Mouse (Mus musculus) retina, embryonic 14.5 days (tissue): ENCODE data around the gene Zfp219.

Experiments
- DNase-seq: peaks from one replicate; pipeline ENCODE4 v3.0.0-alpha.2; 2015; ENCODE audit warnings: low spot score

Zfp219 gene

GRCm38 (mm10) chr14:51997483-51997882 lies 23.1 kb downstream of the Zfp219 start:
- no peak for DNase-seq

GRCm38 (mm10) chr14:51996866-51997265 lies 23.7 kb downstream of the Zfp219 start:
- DNase-seq = no peak

GRCm38 (mm10) chr14:51996231-51996841 lies 24.2 kb downstream of the Zfp219 start:
- DNase-seq = peak; percentile 34

GRCm38 (mm10) chr14:51995219-51995871 lies 25.2 kb downstream of the Zfp219 start:
- DNase-seq = no peak

GRCm38 (mm10) chr14:51994453-51994852 lies 26.1 kb downstream of the Zfp219 start:
- DNase-seq = no peak

- no peak for DNase-seq
Observed at GRCm38 (mm10) chr14:51989461-51989970, 31.0 kb downstream of the Zfp219 start.

- DNase-seq = no peak
Observed at GRCm38 (mm10) chr14:51988731-51989130, 31.8 kb downstream of the Zfp219 start.

- no peak for DNase-seq
Observed at GRCm38 (mm10) chr14:51987177-51987576, 33.4 kb downstream of the Zfp219 start.

GRCm38 (mm10) chr14:51986153-51986505 lies 34.4 kb downstream of the Zfp219 start:
- no peak for DNase-seq

GRCm38 (mm10) chr14:51985301-51986152 lies 35.0 kb downstream of the Zfp219 start:
- DNase-seq = peak; percentile 76

GRCm38 (mm10) chr14:51984247-51985231 lies 36.0 kb downstream of the Zfp219 start, which contains the start of gene Arhgef40:
Gene Arhgef40, plus strand, starts transcription at chr14:51984719.
- peak; percentile 79 for DNase-seq

GRCm38 (mm10) chr14:51983855-51984246 lies 36.7 kb downstream of the Zfp219 start:
- DNase-seq = no peak

GRCm38 (mm10) chr14:51983251-51983650 lies 37.3 kb downstream of the Zfp219 start:
- peak; percentile 28 for DNase-seq

- DNase-seq = no peak
Observed at GRCm38 (mm10) chr14:51979252-51979651, 41.3 kb downstream of the Zfp219 start.

GRCm38 (mm10) chr14:51967400-51967799 lies 53.1 kb downstream of the Zfp219 start:
- DNase-seq = no peak

GRCm38 (mm10) chr14:51960316-51960715 lies 60.2 kb downstream of the Zfp219 start:
- DNase-seq = no peak
